Mouse (Mus musculus) embryonic facial prominence, embryonic 13.5 days (tissue): ENCODE data around the gene 4931429L15Rik. TPM values are rescaled to one million over a fixed set of nuclear protein-coding genes. Genes with fewer than 3 reads are reported as not detected.

Source experiments
- ATAC-seq: fragments of 200-750 bp; cut with Nextera tagmentation; 2 replicates; pipeline ENCODE4 v1.8.0; 2017; ENCODE audit warnings: low read depth; ENCODE audit not compliant: insufficient number of reproducible peaks, insufficient read depth, low FRiP score, low TSS enrichment
- H3K27ac ChIP-seq: fragments of 300-500 bp; sonication (generic); 2 replicates; pipeline ENCODE4 v1.5.1; 2015; ENCODE audit warnings: moderate library complexity, mild to moderate bottlenecking, inconsistent platforms
- H3K27me3 ChIP-seq: fragments of 300-500 bp; sonication (generic); 2 replicates; pipeline ENCODE4 v1.6.1; 2015; ENCODE audit warnings: mild to moderate bottlenecking, inconsistent platforms
- H3K36me3 ChIP-seq: fragments of 300-500 bp; sonication (generic); 2 replicates; pipeline ENCODE4 v1.6.1; 2015; ENCODE audit warnings: mild to moderate bottlenecking, inconsistent platforms
- H3K4me1 ChIP-seq: fragments of 300-500 bp; sonication (generic); 2 replicates; pipeline ENCODE4 v1.6.1; 2015; ENCODE audit warnings: inconsistent platforms
- H3K4me2 ChIP-seq: fragments of 300-500 bp; sonication (generic); 2 replicates; pipeline ENCODE4 v1.6.1; 2015; ENCODE audit warnings: moderate library complexity, mild to moderate bottlenecking, inconsistent platforms
- H3K4me3 ChIP-seq: fragments of 300-500 bp; sonication (generic); 2 replicates; pipeline ENCODE4 v1.5.1; 2015; ENCODE audit warnings: mild to moderate bottlenecking, inconsistent platforms
- H3K9ac ChIP-seq: fragments of 300-500 bp; sonication (generic); 2 replicates; pipeline ENCODE4 v1.6.1; 2015; ENCODE audit warnings: mild to moderate bottlenecking, inconsistent platforms
- H3K9me3 ChIP-seq: fragments of 300-500 bp; sonication (generic); 2 replicates; pipeline ENCODE4 v1.6.1; 2016; ENCODE audit warnings: inconsistent platforms
- WGBS: fragments of 180-500 bp; shearing (Covaris S2); methylation state at CpG from one replicate; pipeline ENCODE4 v1.1.7; 2015; ENCODE audit warnings: mixed read lengths; 5-methylcytosine and 5-hydroxymethylcytosine counted together
- polyA plus RNA-seq: library from polyadenylated mRNA; unstranded; fragments of >200 nt; fragmentation: Nextera tagmentation; extraction: Ambion mirVana; gene quantifications from 2 replicates; pipeline ENCODE4 v1.2.1, GENCODE M21; 2015

Gene 4931429L15Rik
- polyA plus RNA-seq, 1 experiment from 2014 or later: not detected

DNA sequence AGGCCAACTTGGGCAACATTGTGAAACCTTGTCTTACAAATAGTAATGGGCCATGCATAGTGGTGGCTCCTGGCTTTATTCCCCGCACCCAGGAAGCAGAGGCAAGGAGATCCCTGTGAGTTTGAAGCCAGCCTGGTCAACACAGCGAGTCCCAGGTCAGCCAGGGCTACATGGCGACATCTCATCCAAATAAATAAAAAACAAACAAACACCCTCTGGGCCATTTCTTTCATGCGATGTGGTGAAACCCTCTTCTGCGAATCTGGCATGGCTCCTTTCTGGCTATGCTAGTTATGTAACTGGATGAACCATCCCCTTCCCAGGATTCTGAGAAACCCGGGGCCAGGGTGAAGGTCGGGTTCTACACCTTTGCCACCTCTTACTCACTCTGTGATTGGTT, 63.6 kb downstream of the 4931429L15Rik start:
- H3K4me2 ChIP-seq: no peak overlapping the region
- no peak overlapping the region for H3K27ac ChIP-seq
- no peaks in the 10 kb centered on the region for H3K9me3 ChIP-seq
- WGBS: 89% methylated on average over 7 of the region's 7 CpGs
- no peak overlapping the region for H3K4me3 ChIP-seq
- no peaks in the 10 kb centered on the region for H3K4me1 ChIP-seq
- H3K36me3 ChIP-seq: no peaks in the 10 kb centered on the region
- no peak for ATAC-seq
- no peaks in the 10 kb centered on the region for H3K27me3 ChIP-seq
- no peak overlapping the region for H3K9ac ChIP-seq

Other genes starting within 250 kb of the 4931429L15Rik start
- gene Apoa1, start 91.4 kb downstream of the 4931429L15Rik start, polyA plus RNA-seq: 1.3 and 69.1 TPM in 2 replicates
- 0.92 TPM in 1 of 2 replicates, not detected in the other for gene Apoc3, start 84.3 kb downstream of the 4931429L15Rik start, polyA plus RNA-seq
- 0.47 TPM in 1 of 2 replicates, not detected in the other for gene Apoa4, start 79.3 kb downstream of the 4931429L15Rik start, polyA plus RNA-seq
- gene Apoa5, start 51.4 kb downstream of the 4931429L15Rik start, polyA plus RNA-seq: not detected in 2 replicates
- 51.9 and 53.6 TPM in 2 replicates for gene Zpr1, start 46.9 kb downstream of the 4931429L15Rik start, polyA plus RNA-seq
- 28.7 and 34.3 TPM in 2 replicates for gene Bud13, start 37.0 kb downstream of the 4931429L15Rik start, polyA plus RNA-seq